Mouse (Mus musculus): ENCODE results near the gene Gm26661.

DNA sequence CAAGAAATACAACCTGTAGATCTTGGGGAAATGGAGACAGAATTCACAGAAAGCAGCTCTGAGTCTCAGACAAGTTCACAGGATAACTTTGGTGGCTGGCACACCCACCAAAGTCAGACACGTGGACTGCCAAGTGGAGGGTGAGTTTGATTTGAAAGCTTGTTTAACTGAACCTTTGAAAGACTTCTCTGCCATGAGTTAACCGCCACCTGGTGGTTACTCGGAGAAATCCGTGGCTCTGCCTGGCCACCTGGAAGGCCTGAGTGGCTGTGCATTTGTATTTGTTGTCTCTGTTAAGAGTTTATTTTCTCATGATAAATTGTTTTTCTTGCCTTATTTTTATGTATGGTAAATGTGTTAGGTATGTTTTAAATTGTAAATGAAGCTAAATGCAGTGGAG is 10.4 kb downstream of the Gm26661 start:
- TF ChIP-seq CTCF (IDR thresholded peaks at IDR 0.05) (peak; percentile 82), POLR2A (IDR thresholded peaks at IDR 0.05; ENCODE audit: insufficient read depth, low read depth, low read length) (no peak)

Measured in heart, adult 2 months (tissue).